Mouse (Mus musculus) splenic B cell, adult 2 months (primary cell): ENCODE data around the gene Maml1.

ENCODE experiments used
- DNase-seq: peaks from one replicate; pipeline ENCODE4 v3.0.0-alpha.2; 2011; ENCODE audit warnings: low read depth, low spot score
- H3K27me3 ChIP-seq: 2 replicates; pipeline ENCODE4 v1.6.1; 2012; ENCODE audit warnings: mild to moderate bottlenecking, low read length, moderate library complexity, mixed read lengths; ENCODE audit not compliant: control insufficient read depth, poor library complexity, insufficient read depth, severe bottlenecking
- H3K36me3 ChIP-seq: 2 replicates; pipeline ENCODE4 v1.6.1; 2012; ENCODE audit warnings: mild to moderate bottlenecking, low read length, moderate library complexity, mixed read lengths; ENCODE audit not compliant: control insufficient read depth, poor library complexity, insufficient read depth, severe bottlenecking

The Maml1 gene

DNA sequence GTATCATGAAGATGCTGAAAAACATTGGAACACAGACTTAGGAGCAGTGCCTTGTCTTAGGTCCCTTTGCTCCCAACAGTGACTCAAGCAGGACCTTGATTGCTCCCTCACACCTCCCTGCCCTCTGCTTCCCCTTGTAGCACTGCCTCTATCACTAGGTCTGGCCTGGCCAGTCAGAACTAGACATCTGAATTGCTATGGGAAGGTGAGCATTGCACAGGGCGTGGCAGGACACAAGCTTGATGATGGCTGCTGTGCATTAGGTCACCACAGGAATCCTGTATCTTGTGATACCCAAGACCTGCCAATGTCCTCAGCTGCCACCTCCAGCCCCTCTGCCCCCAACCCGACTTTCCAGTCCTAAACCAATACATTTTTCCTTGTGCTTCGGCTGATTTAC, 25.1 kb downstream of the Maml1 start:
- DNase-seq: no peak
- H3K27me3 ChIP-seq: no peaks in the 10 kb centered on the region
- peaks cover 6% of the 10 kb centered on the region; the same call in 1 of the 2 replicates for H3K36me3 ChIP-seq

DNA sequence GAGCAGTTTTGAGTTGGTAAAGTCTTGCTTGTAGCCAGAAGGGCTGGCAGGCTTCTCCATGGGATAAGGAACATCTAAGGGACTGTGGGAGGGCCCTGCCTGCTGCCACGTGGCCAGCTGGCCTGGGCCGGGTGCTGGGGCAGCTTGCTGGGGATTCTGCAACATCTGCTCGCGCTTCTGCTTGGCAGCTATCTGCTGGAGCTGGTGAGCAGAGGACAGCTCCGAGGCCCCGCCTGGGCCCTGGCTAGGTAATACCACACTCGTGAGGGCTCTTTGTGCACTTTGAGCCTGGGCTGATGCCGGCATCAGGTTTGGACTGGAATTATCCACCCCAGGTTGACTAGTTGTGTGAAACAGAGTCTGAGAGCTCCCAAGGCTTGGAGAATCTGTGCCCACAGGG, 26.2 kb downstream of the Maml1 start:
- no peak for DNase-seq
- Histone ChIP-seq H3K27me3 (no peaks in the 10 kb centered on the region), H3K36me3 (peaks cover 7% of the 10 kb centered on the region)

DNA sequence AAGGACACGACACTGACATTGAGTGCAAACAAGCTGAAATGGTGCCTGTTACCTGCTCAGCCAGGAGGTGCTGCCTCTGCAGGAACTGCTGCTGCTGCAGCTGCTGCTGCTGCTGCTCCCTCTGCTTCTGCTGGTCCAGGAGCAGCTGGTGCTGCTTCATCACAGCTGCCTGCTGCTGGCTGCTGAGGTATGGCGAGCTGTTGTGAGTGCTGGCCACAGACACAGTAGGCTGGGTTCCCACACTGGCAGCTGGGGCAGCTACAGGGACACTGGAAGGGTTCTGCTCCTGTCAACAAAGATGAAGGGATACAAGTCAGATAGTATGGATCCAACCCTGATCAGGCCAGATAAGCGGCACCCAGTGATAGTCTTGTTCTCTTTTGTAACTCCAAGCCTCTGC, 28.9 kb downstream of the Maml1 start:
- no peak for DNase-seq
- no peaks in the 10 kb centered on the region for H3K27me3 ChIP-seq
- peaks cover 15% of the 10 kb centered on the region for H3K36me3 ChIP-seq

DNA sequence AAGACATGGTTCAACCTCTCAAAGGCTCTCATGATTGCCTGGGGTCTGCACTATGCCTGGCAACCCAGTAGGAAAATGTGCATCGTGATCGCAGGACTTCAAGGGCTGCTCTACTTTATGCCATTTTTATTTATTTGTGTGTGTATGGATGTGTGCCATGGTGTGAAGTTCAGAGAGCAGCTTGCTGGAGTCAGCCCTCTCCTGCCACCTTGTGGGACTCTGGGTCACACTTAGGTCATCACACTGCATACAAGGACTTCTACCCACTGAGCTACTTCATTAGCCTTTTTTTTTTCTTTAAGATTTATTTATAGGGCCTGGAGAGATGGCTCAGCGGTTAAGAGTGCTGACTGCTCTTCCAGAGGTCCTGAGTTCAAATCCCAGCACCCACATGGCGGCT, 30.1 kb downstream of the Maml1 start:
- H3K27me3 ChIP-seq: no peaks in the 10 kb centered on the region
- peak; percentile 48 for DNase-seq
- H3K36me3 ChIP-seq: peaks cover 19% of the 10 kb centered on the region

DNA sequence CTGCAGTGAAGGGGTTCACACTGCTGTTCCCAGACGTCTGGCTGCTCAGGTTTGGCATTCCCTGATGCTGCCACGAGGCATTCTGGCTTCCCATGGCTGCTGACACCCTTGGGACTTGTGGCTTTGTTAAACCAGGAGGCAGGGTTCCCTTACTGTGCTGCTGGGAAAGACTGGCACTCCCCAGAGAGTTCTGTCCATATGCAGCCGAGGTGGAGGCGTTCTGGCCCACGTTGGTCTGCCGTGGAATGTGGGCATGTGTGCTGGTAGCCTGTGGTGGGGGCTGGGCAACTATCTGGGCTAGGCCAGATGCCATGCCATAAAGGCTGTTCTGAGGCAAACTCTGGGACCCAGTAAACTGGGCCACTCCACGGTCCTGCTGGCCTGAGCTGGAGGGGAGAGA, 33.8 kb downstream of the Maml1 start:
- no peak for DNase-seq
- no peaks in the 10 kb centered on the region for H3K27me3 ChIP-seq
- peaks cover 13% of the 10 kb centered on the region for H3K36me3 ChIP-seq

DNA sequence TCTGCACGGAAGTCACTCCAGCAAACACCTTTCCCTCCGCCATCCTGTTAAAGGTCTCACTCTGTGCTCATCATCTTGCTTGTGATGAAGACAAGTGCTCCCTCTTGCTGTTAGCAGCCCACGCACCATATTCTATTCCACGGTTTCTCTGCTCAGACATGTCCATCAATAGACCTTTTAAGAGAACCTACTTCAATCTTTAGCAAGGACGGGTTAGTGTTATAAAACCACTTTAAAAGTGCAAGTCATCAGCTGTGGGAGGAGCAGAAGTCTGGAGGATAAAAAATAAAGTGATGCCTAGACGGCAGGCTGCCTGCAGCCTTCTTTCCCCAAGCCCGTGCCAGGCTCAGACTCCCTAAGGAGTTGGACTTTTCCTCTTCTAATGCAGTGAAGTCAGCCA, 35.5 kb downstream of the Maml1 start:
- Histone ChIP-seq H3K36me3 (peaks cover 12% of the 10 kb centered on the region), H3K27me3 (no peaks in the 10 kb centered on the region)
- no peak for DNase-seq

DNA sequence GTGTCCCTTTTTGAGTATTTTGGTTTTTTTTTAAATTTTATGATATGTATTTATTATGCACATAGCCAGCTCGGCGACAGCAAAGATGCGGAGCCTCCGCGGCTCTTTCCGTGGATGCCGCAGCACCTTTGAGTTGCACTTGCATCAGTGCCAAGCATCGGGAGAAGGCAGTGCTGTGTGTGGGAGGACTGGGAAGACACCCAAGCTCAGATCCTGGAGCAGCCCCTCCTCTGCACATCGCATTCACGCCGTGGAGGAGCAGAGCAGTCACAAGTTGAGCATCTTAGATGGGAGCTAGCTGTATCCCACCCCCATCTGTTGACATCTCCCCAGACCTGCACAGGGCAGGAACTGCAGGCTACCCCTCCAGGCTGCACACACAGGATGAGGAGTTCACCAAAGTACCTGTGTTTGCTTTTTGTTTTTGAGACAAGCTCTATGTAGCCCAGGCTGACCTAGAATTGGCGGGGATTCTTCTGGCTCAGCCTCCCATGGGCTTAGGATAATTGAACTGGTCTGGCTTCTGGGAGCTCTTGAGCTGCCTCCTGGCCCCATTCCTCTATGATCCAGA, 38.0 kb downstream of the Maml1 start:
- no peaks in the 10 kb centered on the region for H3K27me3 ChIP-seq
- no peak for DNase-seq
- peaks cover 8% of the 10 kb centered on the region for H3K36me3 ChIP-seq

DNA sequence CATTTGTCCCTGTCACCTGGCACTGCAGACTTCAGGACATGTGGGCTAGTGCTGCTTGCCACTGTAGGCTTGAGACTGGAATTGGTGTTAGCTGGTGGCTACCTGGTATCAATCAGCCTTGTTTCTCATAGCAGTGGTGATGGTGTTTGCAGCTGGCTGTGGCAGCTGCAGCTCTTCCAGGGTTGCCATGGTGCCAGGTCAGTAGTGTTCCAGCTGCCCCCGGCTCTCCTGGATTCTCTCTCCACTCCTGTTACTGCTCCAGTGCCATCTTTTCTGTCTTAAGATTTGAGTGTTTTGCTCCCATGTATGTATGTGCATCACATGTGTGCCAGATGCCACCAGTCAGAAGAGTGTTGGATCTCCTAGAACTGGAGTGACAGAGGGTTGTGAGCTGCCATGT, 38.7 kb downstream of the Maml1 start:
- peaks cover 5% of the 10 kb centered on the region for H3K36me3 ChIP-seq
- DNase-seq: no peak
- no peaks in the 10 kb centered on the region for H3K27me3 ChIP-seq

DNA sequence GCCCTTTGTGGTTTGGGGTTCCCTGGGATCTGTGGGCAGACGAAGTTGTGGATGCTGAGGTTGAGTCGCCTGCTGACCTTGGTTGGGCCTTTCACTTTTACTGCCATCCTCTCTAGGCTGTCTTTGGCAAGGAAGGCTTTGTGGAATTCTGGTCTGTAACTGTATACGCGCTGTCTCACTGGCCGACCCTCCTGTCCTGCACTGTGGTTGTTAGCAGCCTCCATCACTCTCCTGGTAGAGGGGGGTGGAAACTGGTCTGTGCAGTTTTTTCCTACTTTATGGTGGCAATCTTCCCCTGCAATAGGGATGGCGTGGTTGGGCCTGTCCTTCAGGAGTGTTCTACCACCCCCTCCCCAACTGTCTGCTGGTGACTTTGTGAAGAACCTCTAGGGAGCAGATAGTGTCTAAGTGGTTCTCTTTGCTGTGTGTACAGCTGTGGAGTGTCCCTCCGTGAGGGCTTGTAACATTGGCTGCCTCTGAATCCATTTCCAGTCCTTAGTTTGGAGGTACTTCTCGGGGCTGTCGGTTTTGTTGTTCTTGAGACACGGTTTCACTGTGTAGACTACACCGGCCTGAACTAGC, 39.3 kb downstream of the Maml1 start:
- no peak for DNase-seq
- H3K36me3 ChIP-seq: peaks cover under 1% of the 10 kb centered on the region
- no peaks in the 10 kb centered on the region for H3K27me3 ChIP-seq

DNA sequence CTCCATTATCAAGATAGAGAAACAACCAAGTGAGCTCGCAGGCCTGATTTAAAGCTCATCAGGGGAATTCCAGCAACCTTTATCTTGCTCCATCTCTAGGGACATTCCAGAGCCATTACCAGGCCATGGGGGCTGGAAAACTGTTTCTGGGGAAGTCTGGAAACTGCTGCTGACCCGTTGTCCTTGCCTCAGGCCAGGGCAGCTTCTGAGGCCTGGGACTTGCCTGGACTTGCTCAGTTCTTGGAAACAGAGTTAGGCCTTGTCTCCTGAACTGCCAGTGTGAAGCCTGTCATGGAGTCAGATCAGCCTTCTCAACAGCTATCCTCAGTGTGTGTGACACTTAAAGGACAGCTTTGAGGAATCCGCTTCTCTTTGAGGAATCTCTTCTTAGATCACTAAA, 39.9 kb downstream of the Maml1 start:
- H3K36me3 ChIP-seq: no peaks in the 10 kb centered on the region; the same call in none of the 2 replicates
- DNase-seq: no peak
- H3K27me3 ChIP-seq: no peaks in the 10 kb centered on the region

DNA sequence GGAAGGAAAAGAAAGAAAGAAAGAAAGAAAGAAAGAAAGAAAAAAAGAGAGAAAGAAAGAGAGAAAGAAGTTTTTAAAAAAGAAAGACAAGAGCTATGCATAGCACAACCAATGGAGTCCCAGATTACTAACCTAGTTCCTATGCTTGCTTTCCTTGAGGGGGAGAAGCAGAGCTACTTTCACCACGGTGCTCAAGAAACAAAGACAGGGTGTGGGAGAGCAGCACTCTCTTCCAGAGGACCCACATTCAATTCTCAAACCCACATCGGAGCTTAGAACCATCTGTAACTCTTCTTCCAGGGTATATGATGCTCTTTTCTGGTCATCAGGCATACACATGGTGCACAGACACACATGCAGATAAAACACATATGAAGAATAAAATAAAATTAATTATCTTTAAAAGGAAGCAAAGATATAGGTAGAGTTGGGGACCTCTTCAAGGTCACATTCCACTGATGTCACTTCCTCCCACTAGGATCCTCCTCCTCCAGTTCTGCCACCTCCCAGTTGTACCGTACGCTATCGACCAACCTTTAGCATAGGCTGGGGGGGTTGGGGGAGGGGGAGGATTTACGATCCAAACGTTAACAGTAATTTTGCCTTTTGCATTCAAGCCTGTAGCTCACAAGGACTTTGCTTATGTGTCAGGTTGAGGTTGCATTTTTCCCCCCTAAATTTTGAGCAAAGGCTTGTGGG, 43.5 kb downstream of the Maml1 start:
- no peak for DNase-seq
- Histone ChIP-seq H3K36me3 (no peaks in the 10 kb centered on the region), H3K27me3 (no peaks in the 10 kb centered on the region)

DNA sequence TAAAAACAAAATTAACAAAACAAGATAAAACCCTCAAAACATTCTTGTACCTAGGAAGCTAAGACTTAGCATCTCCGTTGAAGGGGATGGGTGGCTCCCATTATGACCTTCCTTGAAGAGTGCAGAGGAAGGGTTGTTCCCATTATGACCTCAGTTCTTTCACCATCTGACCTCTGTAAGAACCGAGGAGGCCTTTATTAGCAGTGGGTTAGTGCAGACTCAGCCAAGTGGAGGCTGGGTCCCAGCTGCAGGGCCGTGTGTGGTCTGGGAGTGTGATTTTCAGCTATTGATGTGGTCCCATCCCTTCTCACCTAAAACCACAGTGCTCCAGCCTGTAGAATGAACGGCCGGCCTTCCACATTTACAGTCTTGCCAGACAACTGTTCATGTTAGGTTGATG, 46.8 kb downstream of the Maml1 start:
- DNase-seq: no peak
- no peaks in the 10 kb centered on the region for H3K36me3 ChIP-seq
- no peaks in the 10 kb centered on the region for H3K27me3 ChIP-seq

DNA sequence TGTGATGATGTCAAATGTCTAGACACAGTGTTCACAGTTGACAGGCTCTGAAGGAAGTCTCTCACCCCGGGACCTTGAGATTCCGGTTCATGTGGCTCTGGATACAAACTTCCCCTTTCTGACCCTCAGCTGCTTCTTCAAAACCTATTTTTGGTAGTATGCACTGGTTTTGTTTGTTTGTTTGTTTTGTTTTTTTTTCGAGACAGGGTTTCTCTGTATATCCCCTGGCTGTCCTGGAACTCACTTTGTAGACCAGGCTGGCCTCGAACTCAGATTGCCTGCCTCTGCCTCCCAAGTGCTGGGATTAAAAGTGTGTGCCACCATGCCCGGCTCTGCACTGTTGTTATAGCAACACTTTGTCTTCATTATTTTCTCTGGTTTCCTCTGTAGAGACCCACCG, 48.2 kb downstream of the Maml1 start:
- DNase-seq: peak; percentile 68
- H3K27me3 ChIP-seq: no peaks in the 10 kb centered on the region
- no peaks in the 10 kb centered on the region for H3K36me3 ChIP-seq

DNA sequence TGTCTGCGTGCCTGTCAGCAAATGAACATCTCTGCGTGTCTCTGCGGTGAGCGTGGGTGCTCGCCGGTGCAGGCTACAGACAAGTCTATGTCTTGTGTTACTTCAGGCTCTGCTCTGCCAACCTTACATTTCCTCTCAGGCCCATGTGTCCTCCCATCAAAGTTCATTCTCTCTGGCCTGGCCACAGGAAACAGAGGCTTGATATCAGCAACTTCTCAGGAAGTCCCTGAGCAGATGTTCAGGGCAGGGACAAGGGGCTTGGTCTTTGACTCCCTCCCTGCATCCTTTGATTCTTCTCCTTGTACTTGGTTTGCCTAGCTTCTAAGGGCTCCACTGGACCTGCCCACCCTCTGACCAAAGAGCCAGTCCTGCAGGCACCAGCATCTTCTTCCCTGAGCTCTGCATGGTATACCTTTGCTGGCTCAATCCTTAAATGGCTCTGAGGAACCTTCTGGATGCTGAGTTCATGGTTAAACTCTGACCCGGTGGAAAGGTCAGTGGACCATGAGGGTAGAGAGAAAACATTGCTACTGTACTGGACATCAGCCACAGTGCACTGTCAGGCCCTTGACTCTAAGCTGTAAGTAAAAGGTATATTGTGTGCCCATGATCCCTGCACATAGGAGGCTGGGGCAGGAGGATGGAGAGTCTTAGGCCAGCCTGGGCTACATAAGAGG, 51.7 kb downstream of the Maml1 start:
- no peaks in the 10 kb centered on the region for H3K27me3 ChIP-seq
- no peaks in the 10 kb centered on the region for H3K36me3 ChIP-seq
- no peak for DNase-seq
